Mouse (Mus musculus): ENCODE data around the gene Ahnak.

Gene Ahnak

DNA sequence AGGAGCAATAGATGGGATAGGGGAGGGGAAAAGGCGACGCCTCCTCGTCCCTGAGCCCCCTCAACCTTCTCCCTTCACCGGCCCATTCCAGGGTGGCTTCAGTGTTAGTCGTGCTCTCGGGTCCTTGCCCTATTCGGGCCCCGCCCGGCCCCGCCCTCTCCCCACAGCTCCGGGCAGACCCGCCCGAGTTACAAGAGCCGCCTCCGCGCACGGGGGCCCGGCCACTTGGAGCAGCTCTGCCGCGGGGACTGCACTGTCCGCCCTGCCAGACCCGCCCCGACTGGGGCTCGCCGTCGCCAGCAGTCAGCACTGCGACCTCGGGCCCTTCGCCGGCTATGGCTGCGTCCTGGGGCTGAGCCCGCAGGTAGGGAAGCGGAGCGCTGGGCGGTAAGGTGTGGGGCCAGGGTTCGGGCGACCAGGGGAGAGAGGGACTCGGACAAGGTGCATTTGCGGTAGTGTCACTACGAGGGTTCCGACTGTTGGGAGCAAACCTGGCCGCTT lies at the start of gene Ahnak:
Gene Ahnak (plus strand): TSS at position 219 of the 501 bp plus-strand sequence.
- peak; percentile 87 for DNase-seq (ENCODE audit: low spot score)

DNA sequence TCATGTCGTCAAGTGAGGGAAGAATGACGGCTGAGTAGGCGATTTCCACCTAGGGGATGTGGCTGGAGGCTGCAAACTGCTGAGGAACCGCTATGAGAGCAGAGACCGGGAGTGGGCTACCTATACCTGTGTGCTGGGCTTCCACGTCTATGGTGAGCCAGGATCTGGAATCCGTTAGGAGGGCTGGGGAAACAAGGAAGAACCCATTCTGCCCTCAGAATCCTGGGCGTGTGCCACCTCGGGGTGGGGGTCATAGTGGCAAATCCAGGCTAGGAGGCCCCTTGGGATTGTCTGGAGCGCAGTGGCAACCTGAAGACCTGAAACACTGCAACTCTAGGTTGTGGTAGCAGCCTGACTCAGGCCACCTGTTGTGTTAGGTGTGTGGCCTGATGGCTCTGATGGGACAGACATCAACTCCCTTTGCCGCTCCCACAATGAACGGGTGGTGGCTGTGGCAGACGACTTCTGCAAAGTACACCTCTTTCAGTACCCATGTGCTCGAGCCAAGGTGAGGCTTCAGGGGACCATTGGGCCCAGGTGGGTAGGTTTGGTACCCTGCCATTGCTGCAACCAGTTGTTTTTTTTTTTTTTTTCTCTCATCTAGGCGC lies 48.5 kb upstream of the Ahnak start:
- DNase-seq (ENCODE audit: low spot score) = no peak

- no peak for DNase-seq (ENCODE audit: low spot score)
These were observed 48.0 kb upstream of the Ahnak start for GRCm38 (mm10) chr19:8941136-8941514.

- DNase-seq (ENCODE audit: low spot score) = peak; percentile 98
These were observed 47.4 kb upstream of the Ahnak start, which contains the start of gene Mta2 for GRCm38 (mm10) chr19:8941515-8942217. Gene Mta2 (plus strand): TSS chr19:8941875.

- DNase-seq (ENCODE audit: low spot score) = peak; percentile 44
These were observed 46.7 kb upstream of the Ahnak start for GRCm38 (mm10) chr19:8942276-8942964.

DNA sequence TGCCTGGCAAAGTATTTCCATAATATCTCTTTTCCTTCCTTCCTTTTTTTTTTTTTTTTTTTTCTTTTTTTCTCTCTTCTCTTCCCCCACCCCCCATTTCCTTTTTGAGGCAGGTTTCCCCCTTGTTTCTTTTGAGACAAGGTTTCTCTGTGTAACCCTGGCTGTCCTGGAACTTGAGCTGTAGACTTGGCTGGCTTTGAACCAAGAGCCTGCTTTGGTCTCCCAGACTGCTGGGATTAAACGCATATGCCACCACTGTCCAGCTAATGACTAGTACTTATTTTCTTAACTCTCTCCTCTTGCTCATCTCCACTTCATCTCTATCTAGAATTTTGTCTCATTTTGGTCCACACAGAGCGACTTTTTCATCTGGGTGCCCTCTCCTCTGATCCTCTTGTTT lies 46.0 kb upstream of the Ahnak start:
- DNase-seq (ENCODE audit: low spot score) = no peak

GRCm38 (mm10) chr19:8944062-8944461 lies 45.0 kb upstream of the Ahnak start:
- peak; percentile 63 for DNase-seq (ENCODE audit: low spot score)

DNA sequence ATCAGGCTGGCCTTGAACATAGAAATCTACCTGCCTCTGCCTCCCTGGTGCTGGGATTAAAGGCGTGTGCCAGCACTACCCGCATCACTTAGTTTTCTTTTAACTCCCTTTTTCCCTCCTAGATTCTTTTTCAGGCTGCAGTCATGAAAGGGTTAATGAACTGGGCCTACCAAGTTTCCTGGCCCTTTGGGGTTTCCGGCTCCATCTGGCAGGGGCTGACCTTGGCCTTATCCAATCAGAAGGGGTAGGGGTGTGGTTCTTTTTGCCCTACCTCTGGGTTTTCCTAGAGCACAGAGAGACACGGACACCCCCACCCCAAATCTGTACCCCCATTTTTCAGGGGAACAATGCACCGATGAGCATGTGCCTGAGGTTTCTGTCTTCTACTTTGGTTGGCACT lies 44.3 kb upstream of the Ahnak start:
- peak; percentile 83 for DNase-seq (ENCODE audit: low spot score)

GRCm38 (mm10) chr19:8945251-8945650 lies 43.8 kb upstream of the Ahnak start:
- DNase-seq (ENCODE audit: low spot score) = no peak

DNA sequence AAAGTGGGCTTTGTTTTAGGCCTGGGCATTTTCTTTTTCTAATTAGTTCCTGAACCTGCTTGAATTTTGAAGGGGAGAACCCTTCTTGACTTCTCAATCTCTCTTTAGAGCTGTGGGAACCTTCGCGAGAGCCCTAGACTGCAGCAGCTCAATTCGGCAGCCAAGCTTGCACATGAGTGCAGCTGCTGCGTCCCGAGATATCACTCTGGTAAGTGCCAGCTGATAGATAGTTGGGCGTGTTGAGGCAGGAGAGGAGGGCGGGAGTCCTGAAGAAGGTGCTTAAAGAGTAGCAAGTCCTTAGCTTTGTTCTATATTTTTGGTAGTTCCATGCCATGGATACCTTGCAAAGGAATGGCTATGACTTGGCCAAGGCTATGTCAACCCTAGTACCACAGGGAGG lies 42.2 kb upstream of the Ahnak start:
- DNase-seq (ENCODE audit: low spot score) = no peak

- no peak for DNase-seq (ENCODE audit: low spot score)
These were observed 38.9 kb upstream of the Ahnak start for GRCm38 (mm10) chr19:8950190-8950589.

DNA sequence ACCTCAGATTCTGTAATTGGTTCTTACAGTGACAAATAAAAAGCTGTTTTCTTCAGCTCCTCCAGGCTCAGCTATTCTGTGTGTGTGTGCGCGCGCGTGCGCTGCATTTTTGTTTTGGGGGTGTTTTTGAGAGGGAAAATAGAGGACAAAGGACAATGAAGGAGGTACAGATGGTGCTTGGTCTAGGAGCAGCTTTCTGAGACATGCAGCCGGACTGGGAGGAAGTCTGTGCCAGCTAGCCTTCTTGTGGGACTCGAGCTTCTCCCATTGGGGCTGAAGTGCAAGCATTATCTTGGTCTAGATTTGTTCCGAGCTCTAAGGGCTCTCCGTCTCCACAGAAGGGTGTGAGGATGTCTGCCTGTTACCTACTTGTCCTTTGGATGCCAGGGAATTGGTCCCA lies 36.8 kb upstream of the Ahnak start:
- no peak for DNase-seq (ENCODE audit: low spot score)

GRCm38 (mm10) chr19:8953135-8954039 lies 35.7 kb upstream of the Ahnak start, which contains the start of gene Tut1:
Gene Tut1 (plus strand): TSS chr19:8953847.
- DNase-seq (ENCODE audit: low spot score) = peak; percentile 88

DNA sequence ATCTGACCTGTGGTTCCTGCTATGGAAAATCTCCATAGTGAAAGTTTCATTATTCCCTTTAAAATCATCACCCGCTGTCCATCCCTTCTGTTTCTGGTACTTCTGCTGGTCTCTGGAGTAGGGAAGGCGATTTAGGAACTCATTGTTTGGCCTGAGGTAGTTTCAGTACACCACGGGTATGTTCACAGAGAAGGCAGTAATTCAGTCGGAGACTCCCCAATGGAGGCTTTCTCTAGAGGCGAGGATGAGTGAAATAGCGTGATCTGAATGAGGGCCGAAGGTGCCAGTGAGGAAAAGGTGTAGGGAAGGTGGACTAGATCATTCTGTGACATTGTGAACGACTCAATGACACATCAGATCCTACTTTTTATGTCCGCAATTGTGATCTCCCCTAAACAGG lies 34.9 kb upstream of the Ahnak start:
- DNase-seq (ENCODE audit: low spot score) = no peak

- DNase-seq (ENCODE audit: low spot score) = no peak
These were observed 26.8 kb upstream of the Ahnak start for GRCm38 (mm10) chr19:8962256-8962655.

DNA sequence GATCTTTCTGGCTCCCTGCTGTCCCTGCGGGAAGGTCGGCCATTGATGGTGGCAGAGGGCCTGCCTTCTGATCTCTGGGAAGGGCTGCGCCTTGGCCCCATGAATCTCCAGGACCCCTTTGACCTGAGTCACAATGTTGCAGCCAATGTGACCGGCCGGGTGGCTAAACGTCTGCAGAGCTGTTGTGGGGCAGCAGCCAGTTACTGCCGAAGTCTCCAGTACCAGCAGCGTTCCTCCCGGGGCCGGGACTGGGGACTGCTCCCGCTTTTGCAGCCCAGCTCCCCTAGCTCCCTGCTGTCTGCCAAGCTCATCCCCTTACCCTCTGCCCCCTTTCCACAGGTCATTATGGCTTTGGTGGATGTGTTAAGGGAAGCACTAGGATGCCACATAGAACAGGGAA lies 24.0 kb upstream of the Ahnak start:
- DNase-seq (ENCODE audit: low spot score) = no peak

GRCm38 (mm10) chr19:8965771-8966170 lies 23.3 kb upstream of the Ahnak start:
- DNase-seq (ENCODE audit: low spot score) = peak; percentile 24

- no peak for DNase-seq (ENCODE audit: low spot score)
These were observed 22.9 kb upstream of the Ahnak start for GRCm38 (mm10) chr19:8966198-8966589.

GRCm38 (mm10) chr19:8966590-8967372 lies 22.3 kb upstream of the Ahnak start, which contains the start of gene Eef1g:
Gene Eef1g (plus strand): TSS chr19:8967041.
- peak; percentile 99 for DNase-seq (ENCODE audit: low spot score)

DNA sequence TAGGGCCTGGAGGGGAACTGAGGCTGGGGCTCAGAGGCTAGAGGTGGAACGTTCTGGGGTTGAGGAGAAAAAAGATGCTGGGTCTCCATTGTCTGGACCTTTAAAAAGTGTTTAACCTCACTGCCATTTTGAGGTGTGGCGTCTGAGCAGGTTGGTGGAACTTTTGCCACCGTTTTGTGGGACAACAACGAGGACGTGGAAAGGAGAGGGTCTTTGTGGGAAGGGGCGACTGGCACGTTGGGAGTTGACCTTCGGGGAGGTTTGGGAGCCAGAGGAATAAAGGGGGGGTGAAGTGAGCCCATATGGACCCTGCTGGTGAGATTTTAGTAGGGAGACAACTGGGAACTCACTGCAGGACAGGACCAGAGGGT lies 21.7 kb upstream of the Ahnak start:
- DNase-seq (ENCODE audit: low spot score) = no peak

DNA sequence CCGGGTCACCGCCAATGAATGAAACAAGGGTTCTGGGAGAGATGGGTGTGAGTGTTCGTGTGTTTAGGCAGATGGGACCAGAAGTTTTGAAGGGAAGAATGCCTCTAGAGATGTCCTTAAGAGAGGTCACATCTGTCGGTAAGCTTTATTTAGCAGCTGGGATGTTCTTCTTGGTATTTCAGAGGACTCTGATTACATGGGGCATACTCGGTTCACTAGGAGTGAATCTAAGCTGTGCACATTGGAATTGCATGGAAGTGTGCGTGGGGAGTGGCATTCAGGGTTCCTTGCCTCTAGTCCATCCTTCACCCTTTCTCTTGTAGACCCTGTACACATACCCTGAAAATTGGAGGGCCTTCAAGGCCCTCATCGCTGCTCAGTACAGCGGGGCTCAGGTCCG lies 21.2 kb upstream of the Ahnak start:
- no peak for DNase-seq (ENCODE audit: low spot score)

Measured in urinary bladder, postnatal 14 days (tissue).